Mouse (Mus musculus): ENCODE results near the gene Mid2. TPM values are rescaled to one million over a fixed set of nuclear protein-coding genes. Genes with fewer than 3 reads are reported as not detected.

The Mid2 gene
- polyA plus RNA-seq, 1 experiment from 2014 or later: 4.8 TPM

DNA sequence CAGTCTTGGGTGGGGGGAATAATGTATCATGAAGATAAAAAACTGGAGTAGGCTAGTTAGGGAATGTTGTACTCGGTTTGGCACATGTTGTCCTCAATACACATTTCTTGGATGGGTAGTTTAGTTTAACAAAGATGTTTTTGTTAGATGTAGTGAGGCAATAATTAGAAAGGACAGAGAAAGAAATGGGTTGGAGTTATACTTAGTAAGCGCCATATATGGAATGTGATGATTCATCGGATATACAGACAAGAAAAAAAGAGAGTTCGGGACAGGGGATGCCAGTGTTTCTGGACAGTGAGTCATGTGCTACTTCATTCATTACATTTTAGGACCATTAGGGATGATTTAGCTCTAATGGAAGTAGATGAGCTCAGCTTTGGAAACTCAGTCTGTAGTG is 41.7 kb downstream of the Mid2 start:
- 89% methylated on average over 4 of the region's 4 CpGs for WGBS
- Histone ChIP-seq H3K9me3 (no peaks in the 10 kb centered on the region), H3K4me2 (no peak overlapping the region), H3K4me3 (no peak overlapping the region), H3K4me1 (replicated peaks) (no peaks in the 10 kb centered on the region), H3K27me3 (0 out of 2 replicates have a peak, but pooled peaks cover 9% of the 10 kb centered on the region), H3K9ac (no peak overlapping the region), H3K36me3 (no peaks in the 10 kb centered on the region), H3K27ac (no peak overlapping the region)
- ATAC-seq (ENCODE audit: low FRiP score): no peak

DNA sequence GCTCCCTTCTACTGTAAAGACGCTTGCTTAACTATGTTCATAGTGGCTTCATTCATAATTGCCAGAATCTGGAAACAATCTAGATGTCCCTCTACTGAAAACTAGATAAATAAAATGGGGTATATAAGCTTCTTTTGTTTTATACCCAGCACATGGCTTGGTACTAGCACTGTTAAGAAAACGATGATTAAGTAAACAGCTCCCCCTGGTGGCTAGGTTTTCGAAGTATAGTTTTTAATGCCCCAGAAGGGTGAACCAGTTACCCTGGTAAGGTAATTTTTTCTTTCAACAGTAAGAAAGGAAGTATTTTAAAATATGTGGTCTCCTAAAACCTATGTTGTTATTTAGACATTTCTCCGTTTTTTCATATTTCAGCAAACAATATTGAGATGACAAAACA is 58.0 kb downstream of the Mid2 start:
- H3K36me3 ChIP-seq: no peaks in the 10 kb centered on the region
- H3K4me1 ChIP-seq (replicated peaks): no peaks in the 10 kb centered on the region
- peaks cover 7% of the 10 kb centered on the region; the same call in 1 of the 2 replicates for H3K27me3 ChIP-seq
- no peak for ATAC-seq (ENCODE audit: low FRiP score)
- no peaks in the 10 kb centered on the region for H3K9me3 ChIP-seq
- no peak overlapping the region for H3K9ac ChIP-seq
- H3K4me3 ChIP-seq: no peak overlapping the region
- no peak overlapping the region for H3K4me2 ChIP-seq
- H3K27ac ChIP-seq: no peak overlapping the region
- WGBS: 34% methylated on average over 4 of the region's 4 CpGs

GRCm38 (mm10) chrX:140738986-140739385 is 74.6 kb downstream of the Mid2 start:
- Histone ChIP-seq H3K27ac (no peak overlapping the region), H3K9me3 (no peaks in the 10 kb centered on the region), H3K9ac (no peak overlapping the region), H3K4me3 (no peak overlapping the region), H3K4me1 (replicated peaks) (no peaks in the 10 kb centered on the region), H3K36me3 (no peaks in the 10 kb centered on the region), H3K4me2 (no peak overlapping the region), H3K27me3 (peaks cover 24% of the 10 kb centered on the region; the same call in 1 of the 2 replicates)
- no peak for ATAC-seq (ENCODE audit: low FRiP score)

DNA sequence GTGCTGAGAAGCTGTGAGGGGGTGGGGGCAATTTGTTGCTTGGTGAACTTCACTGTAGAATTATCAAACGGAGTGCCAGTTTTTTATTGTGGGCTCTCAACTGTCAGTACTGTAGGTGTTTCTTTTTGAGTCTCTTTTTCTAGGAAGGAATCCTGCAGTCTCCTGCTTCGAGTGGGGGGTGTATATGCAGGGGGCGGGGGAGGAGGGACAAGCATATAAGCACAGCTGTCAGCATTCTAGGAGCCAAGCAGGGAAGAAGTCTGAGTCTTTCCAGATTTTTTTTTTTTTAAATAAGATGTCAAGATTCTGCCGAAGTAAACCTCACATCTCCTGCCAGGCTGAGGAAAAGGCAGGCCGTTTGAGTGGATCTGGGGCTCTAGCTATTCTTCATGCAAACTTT is 78.8 kb downstream of the Mid2 start:
- no peak for ATAC-seq (ENCODE audit: low FRiP score)
- Histone ChIP-seq H3K27me3 (peaks cover 19% of the 10 kb centered on the region), H3K9ac (no peak overlapping the region), H3K4me1 (replicated peaks) (no peaks in the 10 kb centered on the region), H3K27ac (no peak overlapping the region), H3K4me2 (no peak overlapping the region), H3K36me3 (no peaks in the 10 kb centered on the region), H3K4me3 (no peak overlapping the region), H3K9me3 (no peaks in the 10 kb centered on the region)
- WGBS: 55% methylated on average over 5 of the region's 5 CpGs

DNA sequence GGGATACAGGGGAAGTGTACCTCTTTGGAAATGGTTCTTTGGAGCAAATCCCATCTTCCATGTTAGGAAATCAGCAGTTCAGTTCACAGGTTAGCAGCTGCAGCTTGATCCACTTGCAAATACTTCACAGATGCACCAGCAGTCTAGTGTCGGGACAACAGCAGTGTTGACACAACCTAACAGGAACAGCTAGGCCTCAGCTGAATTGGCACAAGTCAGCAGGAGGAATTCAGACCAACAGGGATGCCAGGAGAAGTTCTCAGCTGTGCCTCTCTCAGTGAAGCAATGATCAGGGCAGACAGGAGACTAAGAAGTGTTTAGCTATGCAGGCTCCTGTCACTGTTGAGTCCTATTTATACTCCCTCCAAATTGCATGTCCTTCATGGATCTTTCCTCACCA is 105.4 kb downstream of the Mid2 start:
- Histone ChIP-seq H3K27ac (no peak overlapping the region), H3K9me3 (no peaks in the 10 kb centered on the region), H3K4me3 (no peak overlapping the region), H3K27me3 (peaks cover 23% of the 10 kb centered on the region; the same call in 1 of the 2 replicates), H3K36me3 (no peaks in the 10 kb centered on the region), H3K4me1 (replicated peaks) (no peaks in the 10 kb centered on the region), H3K4me2 (no peak overlapping the region), H3K9ac (no peak overlapping the region)
- WGBS: 87% methylated on average over 1 of the region's 1 CpGs
- ATAC-seq (ENCODE audit: low FRiP score): no peak

DNA sequence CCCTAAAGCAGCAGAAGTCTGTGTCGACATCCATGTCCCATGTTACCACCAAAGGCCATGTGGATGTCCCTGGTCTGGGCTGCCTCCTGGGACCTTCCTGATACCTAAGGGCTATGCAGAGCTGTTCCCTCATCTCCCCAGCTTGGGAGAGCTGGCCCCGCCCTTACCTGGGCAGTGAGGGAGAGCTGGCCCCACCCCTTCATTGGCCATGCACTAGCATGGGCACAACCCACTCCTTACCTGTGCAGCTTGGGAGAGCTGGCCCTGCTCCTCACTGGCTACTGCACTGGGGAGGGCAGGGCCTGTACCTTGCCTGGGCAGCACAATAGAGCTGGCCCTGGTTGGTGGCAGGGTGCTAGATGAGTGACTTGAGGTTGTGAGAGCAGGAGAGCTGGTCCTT is 140.9 kb downstream of the Mid2 start:
- Histone ChIP-seq H3K27ac (no peak overlapping the region), H3K36me3 (no peaks in the 10 kb centered on the region), H3K4me2 (no peak overlapping the region), H3K27me3 (peaks cover 30% of the 10 kb centered on the region), H3K9me3 (no peaks in the 10 kb centered on the region), H3K4me3 (no peak overlapping the region), H3K9ac (no peak overlapping the region), H3K4me1 (replicated peaks) (no peaks in the 10 kb centered on the region)
- 69% methylated on average over 2 of the region's 2 CpGs for WGBS
- no peak for ATAC-seq (ENCODE audit: low FRiP score)

DNA sequence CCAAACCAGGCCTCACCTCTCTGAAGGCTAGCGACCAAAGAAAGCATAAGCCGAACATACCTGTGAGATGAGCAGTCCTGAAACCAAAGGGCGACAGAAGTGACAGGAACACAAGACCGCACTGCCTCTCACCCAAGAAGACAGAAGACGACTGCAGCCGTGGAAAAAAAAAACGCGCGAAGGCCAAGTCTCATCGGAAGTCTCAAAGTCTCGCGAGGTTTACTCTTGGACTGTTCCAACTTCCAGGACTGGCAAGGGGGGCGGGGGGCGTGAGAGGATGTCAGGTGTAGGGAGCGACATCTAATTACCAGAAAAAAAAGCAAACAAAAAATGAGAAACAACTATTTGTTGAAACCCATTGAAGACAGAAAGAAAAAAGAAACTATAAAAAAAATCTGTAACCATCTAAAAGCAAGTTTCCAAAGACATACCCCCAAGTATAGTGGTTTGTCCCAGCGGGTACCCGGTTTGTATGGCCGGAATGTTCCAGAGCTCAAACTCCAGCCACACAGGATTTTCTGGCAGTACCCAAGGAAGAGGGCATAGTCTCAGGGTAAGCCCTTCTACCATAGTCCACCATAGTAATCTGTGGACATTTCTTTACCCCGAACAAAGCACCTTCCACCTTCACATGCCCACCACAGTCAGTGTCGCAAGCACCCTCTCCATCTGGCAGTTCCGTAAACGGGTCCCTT is 149.1 kb downstream of the Mid2 start, which contains the start of gene Tex13b:
Tex13b (minus strand) TSS at position 122 of the 695 bp plus-strand sequence.
- ATAC-seq (ENCODE audit: low FRiP score): no peak
- no peak within 1 kb of the TSS for H3K27ac ChIP-seq
- WGBS: 93% methylated on average over 22 of the region's 22 CpGs

More for the DNA sequence above, 149.1 kb downstream of the Mid2 start, which contains the start of gene Tex13b:
- H3K9me3 ChIP-seq: no peaks in the 10 kb centered on the region
- no peak within 1 kb of the TSS for H3K4me2 ChIP-seq
- H3K9ac ChIP-seq: no peak within 1 kb of the TSS
- no peaks in the 10 kb centered on the region for H3K36me3 ChIP-seq
- H3K4me3 ChIP-seq: no peak within 1 kb of the TSS
- H3K4me1 ChIP-seq (replicated peaks): no peaks in the 10 kb centered on the region
- 0 out of 2 replicates have a peak, but pooled peaks cover 4% of the 10 kb centered on the region for H3K27me3 ChIP-seq

Other genes starting within 250 kb of the Mid2 start
- 65.6 and 67.5 TPM in 2 replicates for gene Prps1, start 208.0 kb upstream of the Mid2 start, polyA plus RNA-seq (2015; fragmentation: Nextera tagmentation; extraction: Ambion mirVana)
- gene Tsc22d3, start 63.9 kb upstream of the Mid2 start, polyA plus RNA-seq (2015; fragmentation: Nextera tagmentation; extraction: Ambion mirVana): 121 and 127 TPM in 2 replicates
- not detected in 2 replicates for gene Tex13b, start 148.8 kb downstream of the Mid2 start, polyA plus RNA-seq (2015; fragmentation: Nextera tagmentation; extraction: Ambion mirVana)
- 0.16 TPM in 1 of 2 replicates, not detected in the other for gene Vsig1, start 243.0 kb downstream of the Mid2 start, polyA plus RNA-seq (2015; fragmentation: Nextera tagmentation; extraction: Ambion mirVana)

Data from hindbrain, embryonic 13.5 days (tissue).